Mouse (Mus musculus) CH12.LX (cell line): ENCODE measurements at regions not wholly inside any gene's neighbourhood (a gene's known extent, or its start where the extent isn't known, plus 50 kb on each side); places are given as distances from the start of the nearest gene placed in this dataset.

Experiments used
- BHLHE40 ChIP-seq: IDR thresholded peaks from 2 replicates; pipeline ENCODE4 v1.6.1; 2011; ENCODE audit warnings: mild to moderate bottlenecking, low read depth, low read length, improper control_type of control experiment
- CHD1 ChIP-seq: IDR thresholded peaks from 2 replicates; pipeline ENCODE4 v1.6.1; 2012; ENCODE audit warnings: low read depth, low read length, improper control_type of control experiment, inconsistent platforms
- CTCF ChIP-seq, 2 experiments: IDR thresholded peaks in 1 of 2; conservative IDR thresholded peaks in 1 of 2; 2 replicates each; pipeline ENCODE4 v1.5.1; 2011 to 2012; ENCODE audit warnings: low read depth in 2 of 2, low read length in 2 of 2, improper control_type of control experiment in 1 of 2, inconsistent platforms in 1 of 2, mild to moderate bottlenecking in 1 of 2, moderate library complexity in 1 of 2
- EP300 ChIP-seq: IDR thresholded peaks from 2 replicates; pipeline ENCODE4 v1.6.1; 2011; ENCODE audit warnings: low read length, improper control_type of control experiment
- MAFK ChIP-seq: IDR thresholded peaks from 2 replicates; pipeline ENCODE4 v1.6.1; 2011; ENCODE audit warnings: low read length, improper control_type of control experiment; ENCODE audit not compliant: insufficient replicate concordance
- MAX ChIP-seq: IDR thresholded peaks from 2 replicates; pipeline ENCODE4 v1.6.1; 2011; ENCODE audit warnings: low read length, improper control_type of control experiment
- MAZ ChIP-seq: IDR thresholded peaks from 2 replicates; pipeline ENCODE4 v1.6.1; 2012; ENCODE audit warnings: low read depth, mild to moderate bottlenecking, inconsistent platforms, low read length, improper control_type of control experiment, moderate library complexity
- POLR2A ChIP-seq: IDR thresholded peaks from 2 replicates; pipeline ENCODE4 v1.6.1; 2011; ENCODE audit warnings: low read depth, mild to moderate bottlenecking, improper control_type of control experiment, low read length
- RCOR1 ChIP-seq: conservative IDR thresholded peaks from 2 replicates; pipeline ENCODE4 v1.6.1; 2012; ENCODE audit warnings: low read depth, mild to moderate bottlenecking, inconsistent platforms, low read length, improper control_type of control experiment
- SIN3A ChIP-seq: IDR thresholded peaks from 2 replicates; pipeline ENCODE4 v1.6.1; 2012; ENCODE audit warnings: low read length, improper control_type of control experiment, inconsistent platforms
- SMC3 ChIP-seq: IDR thresholded peaks from 2 replicates; pipeline ENCODE4 v1.6.1; 2011; ENCODE audit warnings: low read depth, low read length, improper control_type of control experiment
- TBP ChIP-seq: conservative IDR thresholded peaks from 2 replicates; pipeline ENCODE4 v1.6.1; 2011; ENCODE audit warnings: low read depth, low read length, improper control_type of control experiment
- ZNF384 ChIP-seq: IDR thresholded peaks from 2 replicates; pipeline ENCODE4 v1.6.1; 2012; ENCODE audit warnings: low read depth, low read length, improper control_type of control experiment, inconsistent platforms

DNA sequence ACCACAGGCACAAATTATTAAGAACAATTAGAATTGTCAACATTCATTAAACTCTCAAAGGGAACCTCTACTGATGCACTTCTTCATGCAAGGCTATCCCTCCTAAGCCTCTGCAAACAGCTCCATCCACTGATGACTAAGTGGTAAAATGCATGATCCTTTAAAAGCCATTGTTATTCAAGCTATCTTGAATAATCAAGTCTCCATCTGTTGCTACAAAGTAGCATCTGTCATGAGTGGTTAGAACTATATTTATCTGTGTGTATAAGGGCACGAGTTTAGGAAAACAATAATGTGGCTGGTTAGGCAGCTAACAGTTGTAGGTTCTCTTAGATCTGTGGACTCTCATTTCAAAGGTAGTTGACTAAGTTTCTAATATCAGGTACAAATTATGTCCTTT, 463.4 kb upstream of the Pcdh20 start:
- TF ChIP-seq POLR2A (no peak), CTCF (conservative IDR thresholded peaks at IDR 0.05 in 1 of 2, IDR thresholded peaks at IDR 0.05 in 1 of 2; ENCODE audit: low read depth in 2 of 2, low read length in 2 of 2) (no peak), RCOR1 (no peak), EP300 (no peak), MAX (no peak), SMC3 (no peak), BHLHE40 (no peak), MAFK (no peak), ZNF384 (no peak), TBP (no peak), MAZ (no peak), CHD1 (no peak), SIN3A (no peak)
